Mouse (Mus musculus): ENCODE measurements around the gene Dusp21. TPM values are rescaled to one million over a fixed set of nuclear protein-coding genes. Genes with fewer than 3 reads are reported as not detected.

The Dusp21 gene
- polyA plus RNA-seq, 1 experiment from 2014 or later, result not detected

- WGBS, result 78% methylated on average over 4 of the region's 4 CpGs
Observed at GRCm38 (mm10) chrX:18177803-18178202, 32.1 kb downstream of the Dusp21 start.

GRCm38 (mm10) chrX:18179492-18179891, 33.8 kb downstream of the Dusp21 start:
- WGBS, result 18% methylated on average over 1 of the region's 1 CpGs
- no peaks in the 10 kb centered on the region for H3K36me3 ChIP-seq
- no peak for ATAC-seq (ENCODE audit: insufficient number of reproducible peaks, low FRiP score)
- no peaks in the 10 kb centered on the region for H3K9me3 ChIP-seq (replicated peaks)
- no peaks in the 10 kb centered on the region for H3K27me3 ChIP-seq (replicated peaks)
- H3K27ac ChIP-seq (ENCODE audit: poor library complexity, severe bottlenecking), result no peak overlapping the region
- no peak overlapping the region for H3K9ac ChIP-seq
- peaks cover 5% of the 10 kb centered on the region; the same call in 1 of the 2 replicates for H3K4me1 ChIP-seq (replicated peaks)
- H3K4me3 ChIP-seq, result no peak overlapping the region
- H3K4me2 ChIP-seq, result no peak overlapping the region

More at GRCm38 (mm10) chrX:18177803-18178202, 32.1 kb downstream of the Dusp21 start:
- Histone ChIP-seq H3K4me1 (replicated peaks) (peaks cover 10% of the 10 kb centered on the region; the same call in 1 of the 2 replicates), H3K4me2 (no peak overlapping the region), H3K4me3 (no peak overlapping the region), H3K9ac (no peak overlapping the region), H3K27ac (ENCODE audit: poor library complexity, severe bottlenecking) (no peak overlapping the region), H3K9me3 (replicated peaks) (no peaks in the 10 kb centered on the region), H3K27me3 (replicated peaks) (no peaks in the 10 kb centered on the region), H3K36me3 (no peaks in the 10 kb centered on the region)
- ATAC-seq (ENCODE audit: insufficient number of reproducible peaks, low FRiP score), result no peak

- ATAC-seq (ENCODE audit: insufficient number of reproducible peaks, low FRiP score), result no peak
- H3K27ac ChIP-seq (ENCODE audit: poor library complexity, severe bottlenecking), result no peak overlapping the region
Observed at GRCm38 (mm10) chrX:18187203-18187602, 41.5 kb downstream of the Dusp21 start.

GRCm38 (mm10) chrX:18188293-18188692, 42.6 kb downstream of the Dusp21 start:
- 74% methylated on average over 2 of the region's 2 CpGs for WGBS
- H3K27ac ChIP-seq (ENCODE audit: poor library complexity, severe bottlenecking), result no peak overlapping the region

More at GRCm38 (mm10) chrX:18187203-18187602, 41.5 kb downstream of the Dusp21 start:
- Histone ChIP-seq H3K36me3 (no peaks in the 10 kb centered on the region), H3K9me3 (replicated peaks) (no peaks in the 10 kb centered on the region), H3K4me3 (no peak overlapping the region), H3K4me1 (replicated peaks) (peaks cover 8% of the 10 kb centered on the region; the same call in 1 of the 2 replicates), H3K9ac (no peak overlapping the region), H3K4me2 (no peak overlapping the region), H3K27me3 (replicated peaks) (no peaks in the 10 kb centered on the region)

More at GRCm38 (mm10) chrX:18188293-18188692, 42.6 kb downstream of the Dusp21 start:
- Histone ChIP-seq H3K9ac (no peak overlapping the region), H3K9me3 (replicated peaks) (no peaks in the 10 kb centered on the region), H3K4me1 (replicated peaks) (peaks cover 8% of the 10 kb centered on the region; the same call in 1 of the 2 replicates), H3K36me3 (no peaks in the 10 kb centered on the region), H3K4me3 (no peak overlapping the region), H3K27me3 (replicated peaks) (no peaks in the 10 kb centered on the region), H3K4me2 (no peak overlapping the region)
- ATAC-seq (ENCODE audit: insufficient number of reproducible peaks, low FRiP score), result no peak

Other genes starting within 250 kb of the Dusp21 start
- 25.2 and 25.5 TPM in 2 replicates for gene Kdm6a, start 16.7 kb downstream of the Dusp21 start, polyA plus RNA-seq (2016; fragmentation: Nextera tagmentation; extraction: Ambion mirVana)